Mouse (Mus musculus): ENCODE measurements around the gene Lpin2. TPM values are rescaled to one million over a fixed set of nuclear protein-coding genes. Genes with fewer than 3 reads are reported as not detected.

The Lpin2 gene
- polyA plus RNA-seq, 1 experiment from 2014 or later: 53.5 TPM

DNA sequence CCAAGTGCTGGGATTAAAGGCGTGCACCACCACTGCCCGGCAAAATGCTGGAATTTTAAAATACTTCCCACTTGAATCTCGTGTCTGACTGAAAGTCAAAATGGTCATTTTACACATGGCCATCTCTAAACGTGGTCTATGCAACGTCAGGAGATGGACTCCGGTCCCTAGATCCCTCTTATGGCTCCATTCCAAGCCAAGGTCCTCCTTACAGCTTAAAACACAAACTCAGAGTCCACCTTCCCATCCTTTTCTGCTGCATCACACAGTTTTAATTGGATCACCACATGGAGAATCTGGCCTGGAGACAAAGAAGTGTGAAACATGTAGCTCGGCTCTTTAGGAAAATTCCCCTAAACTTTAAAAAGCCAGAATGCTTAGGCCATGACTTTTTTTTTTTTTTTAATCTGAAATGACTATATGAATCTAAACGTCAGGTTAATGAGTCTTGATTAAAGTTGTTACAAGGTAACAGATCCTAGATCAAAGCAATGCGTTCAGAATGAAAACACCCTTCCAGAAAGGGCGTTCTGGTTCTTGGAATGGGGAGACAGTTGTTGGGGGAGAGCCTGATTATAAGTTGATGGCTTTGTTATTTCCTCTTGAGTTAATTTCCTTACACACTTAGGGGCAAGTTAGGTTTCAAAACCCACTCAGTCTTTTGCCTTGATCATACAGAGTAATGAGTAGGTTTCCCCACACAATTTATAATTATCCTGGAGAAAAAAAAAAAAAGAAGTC is 106.6 kb downstream of the Lpin2 start:
- Histone ChIP-seq H3K4me3 (ENCODE audit: low read depth, low read length) (no peak overlapping the region), H3K4me1 (replicated peaks; ENCODE audit: control insufficient read depth, insufficient read depth, low read length) (no peaks in the 10 kb centered on the region), H3K27ac (ENCODE audit: low read depth, low read length) (no peak overlapping the region), H3K9me3 (ENCODE audit: control insufficient read depth, low read length) (no peaks in the 10 kb centered on the region), H3K27me3 (ENCODE audit: control insufficient read depth, insufficient read depth, low read length) (no peaks in the 10 kb centered on the region), H3K9ac (ENCODE audit: low read length) (no peak overlapping the region), H3K4me2 (ENCODE audit: low read depth, low read length, severe bottlenecking) (no peak overlapping the region), H3K36me3 (ENCODE audit: control insufficient read depth, insufficient read depth, low read length) (no peaks in the 10 kb centered on the region)
- no peak for ATAC-seq (replicated peaks; ENCODE audit: low FRiP score)
- 90% methylated on average over 10 of the region's 10 CpGs for WGBS
- DNase-seq (ENCODE audit: low spot score): no peak

DNA sequence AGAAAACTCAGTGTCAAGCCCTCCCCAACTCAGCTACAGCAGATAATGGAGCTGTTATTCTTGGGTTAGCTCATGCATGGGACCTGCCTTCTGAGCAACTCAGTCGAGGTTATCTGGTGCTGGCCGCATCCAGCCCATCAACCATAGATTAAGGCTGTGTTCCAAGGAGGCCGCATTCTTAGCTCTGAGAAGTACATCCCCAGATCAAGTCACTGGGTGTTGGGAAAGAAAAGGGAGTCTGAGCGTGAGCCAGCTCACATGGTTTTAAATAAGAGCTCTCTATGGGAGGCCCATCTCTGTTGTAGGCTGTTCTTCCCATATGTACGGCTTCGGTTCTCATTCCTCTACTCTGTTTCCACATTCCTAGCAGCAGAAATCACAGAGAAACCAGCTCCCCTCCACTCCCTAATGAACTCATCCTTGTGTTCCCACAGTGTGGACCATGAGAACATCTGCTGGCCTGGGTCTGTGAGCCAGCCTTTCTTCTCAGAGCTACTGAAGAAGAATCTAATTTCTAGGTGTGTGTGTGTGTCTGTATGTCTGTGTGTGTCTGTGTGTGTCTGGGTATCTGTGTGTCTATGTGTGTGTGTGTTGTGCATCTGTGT is 107.3 kb downstream of the Lpin2 start:
- Histone ChIP-seq H3K36me3 (ENCODE audit: control insufficient read depth, insufficient read depth, low read length) (no peaks in the 10 kb centered on the region), H3K4me1 (replicated peaks; ENCODE audit: control insufficient read depth, insufficient read depth, low read length) (no peaks in the 10 kb centered on the region), H3K9me3 (ENCODE audit: control insufficient read depth, low read length) (no peaks in the 10 kb centered on the region), H3K4me2 (ENCODE audit: low read depth, low read length, severe bottlenecking) (no peak overlapping the region), H3K9ac (ENCODE audit: low read length) (no peak overlapping the region), H3K27me3 (ENCODE audit: control insufficient read depth, insufficient read depth, low read length) (no peaks in the 10 kb centered on the region), H3K27ac (ENCODE audit: low read depth, low read length) (no peak overlapping the region), H3K4me3 (ENCODE audit: low read depth, low read length) (no peak overlapping the region)
- ATAC-seq (replicated peaks; ENCODE audit: low FRiP score) (no peak), DNase-seq (ENCODE audit: low spot score) (no peak)
- 75% methylated on average over 6 of the region's 6 CpGs for WGBS

DNA sequence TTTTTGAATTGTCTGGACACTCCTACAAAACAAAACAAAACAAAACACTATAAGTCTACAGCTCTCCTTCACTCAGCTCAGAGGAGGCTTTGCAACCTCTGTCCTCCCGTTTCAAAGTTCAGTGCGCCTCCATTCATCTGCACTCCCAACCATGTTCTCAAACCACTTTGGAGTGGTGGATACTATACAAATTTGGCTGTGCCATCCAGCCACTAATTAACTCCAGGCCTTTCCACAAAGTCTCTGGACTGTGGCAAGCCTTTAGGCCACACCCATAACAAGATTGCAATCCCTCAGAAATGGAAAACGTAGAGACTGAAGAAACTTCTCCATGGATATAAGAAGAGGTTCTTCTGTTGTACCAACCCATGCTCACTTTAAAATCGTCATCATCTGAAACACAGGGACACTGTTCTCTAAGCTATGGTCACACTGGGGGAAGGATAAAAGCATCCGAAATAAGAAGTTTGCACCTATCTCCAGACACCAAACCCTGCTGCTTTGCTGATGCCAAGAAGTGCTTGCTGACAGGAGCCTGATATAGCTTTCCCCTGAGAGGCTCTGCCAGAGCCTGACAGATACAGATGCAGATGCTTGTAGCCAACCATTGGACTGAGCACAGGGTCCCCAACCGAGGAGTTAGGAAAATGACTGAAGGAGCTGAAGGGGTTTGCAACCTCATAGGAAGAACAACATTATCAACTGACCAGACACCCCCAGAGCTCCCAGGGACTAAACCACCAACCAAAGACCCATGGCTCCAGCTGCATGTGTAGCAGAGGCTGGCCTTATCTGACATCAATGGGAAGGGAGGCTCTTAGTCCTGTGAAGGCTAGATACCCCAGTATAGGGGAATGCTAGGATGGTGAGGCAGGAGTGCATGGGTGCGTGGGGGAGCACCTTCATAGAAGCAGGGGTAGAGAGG is 108.4 kb downstream of the Lpin2 start:
- Histone ChIP-seq H3K9ac (ENCODE audit: low read length) (no peak overlapping the region), H3K27me3 (ENCODE audit: control insufficient read depth, insufficient read depth, low read length) (no peaks in the 10 kb centered on the region), H3K4me3 (ENCODE audit: low read depth, low read length) (no peak overlapping the region), H3K36me3 (ENCODE audit: control insufficient read depth, insufficient read depth, low read length) (no peaks in the 10 kb centered on the region), H3K4me2 (ENCODE audit: low read depth, low read length, severe bottlenecking) (no peak overlapping the region), H3K9me3 (ENCODE audit: control insufficient read depth, low read length) (no peaks in the 10 kb centered on the region), H3K4me1 (replicated peaks; ENCODE audit: control insufficient read depth, insufficient read depth, low read length) (no peaks in the 10 kb centered on the region), H3K27ac (ENCODE audit: low read depth, low read length) (no peak overlapping the region)
- ATAC-seq (replicated peaks; ENCODE audit: low FRiP score): no peak
- WGBS: 82% methylated on average over 7 of the region's 7 CpGs
- no peak for DNase-seq (ENCODE audit: low spot score)

DNA sequence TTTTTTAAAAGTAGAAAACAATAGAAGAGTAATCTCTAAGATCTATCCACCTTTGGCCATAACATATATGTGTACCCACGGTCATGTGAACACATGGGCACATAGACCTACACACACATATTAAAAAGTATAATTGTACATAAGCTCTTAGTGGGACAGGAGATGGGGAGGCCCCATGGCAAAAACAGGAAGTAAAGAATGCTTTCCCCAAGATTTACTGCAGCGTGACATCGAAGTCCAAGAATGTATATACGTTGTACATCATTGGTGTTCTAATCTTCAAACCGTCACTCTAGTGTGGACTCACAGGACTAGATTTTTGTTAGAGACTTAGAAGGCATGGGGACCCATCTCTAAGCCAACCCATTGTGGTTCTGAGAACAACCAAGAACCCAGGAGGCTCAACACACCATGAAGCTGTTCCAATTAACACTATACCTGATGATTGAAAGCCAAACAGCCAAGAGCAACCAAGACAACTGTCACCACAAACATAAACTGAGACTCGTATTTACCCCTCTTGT is 109.6 kb downstream of the Lpin2 start:
- Histone ChIP-seq H3K27ac (ENCODE audit: low read depth, low read length) (no peak overlapping the region), H3K4me2 (ENCODE audit: low read depth, low read length, severe bottlenecking) (no peak overlapping the region), H3K4me1 (replicated peaks; ENCODE audit: control insufficient read depth, insufficient read depth, low read length) (no peaks in the 10 kb centered on the region), H3K4me3 (ENCODE audit: low read depth, low read length) (no peak overlapping the region), H3K9ac (ENCODE audit: low read length) (no peak overlapping the region), H3K27me3 (ENCODE audit: control insufficient read depth, insufficient read depth, low read length) (no peaks in the 10 kb centered on the region), H3K9me3 (ENCODE audit: control insufficient read depth, low read length) (no peaks in the 10 kb centered on the region), H3K36me3 (ENCODE audit: control insufficient read depth, insufficient read depth, low read length) (no peaks in the 10 kb centered on the region)
- WGBS: 92% methylated on average over 6 of the region's 6 CpGs
- DNase-seq (ENCODE audit: low spot score) (no peak), ATAC-seq (replicated peaks; ENCODE audit: low FRiP score) (no peak)

DNA sequence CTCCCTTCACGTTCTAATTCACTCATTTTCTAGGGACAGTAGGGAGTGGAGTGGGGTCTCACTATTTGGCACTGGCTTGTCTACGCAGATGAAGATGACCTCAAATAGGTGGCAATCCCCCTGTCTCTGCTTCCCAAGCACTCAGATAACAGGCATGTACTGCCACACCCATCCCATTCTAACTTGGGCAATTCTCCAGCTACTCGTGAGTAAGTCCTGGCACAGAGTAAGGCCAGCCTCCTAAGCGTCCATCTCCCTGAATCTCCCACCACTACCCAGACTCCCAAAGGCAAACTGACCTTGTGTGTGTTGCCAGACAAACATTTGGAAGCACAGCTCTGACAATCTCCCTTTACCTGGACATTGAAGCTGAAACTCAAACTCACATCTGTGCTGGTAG is 110.5 kb downstream of the Lpin2 start:
- no peaks in the 10 kb centered on the region for H3K36me3 ChIP-seq (ENCODE audit: control insufficient read depth, insufficient read depth, low read length)
- H3K27ac ChIP-seq (ENCODE audit: low read depth, low read length): no peak overlapping the region
- H3K4me3 ChIP-seq (ENCODE audit: low read depth, low read length): no peak overlapping the region
- no peaks in the 10 kb centered on the region for H3K4me1 ChIP-seq (replicated peaks; ENCODE audit: control insufficient read depth, insufficient read depth, low read length)
- no peaks in the 10 kb centered on the region for H3K27me3 ChIP-seq (ENCODE audit: control insufficient read depth, insufficient read depth, low read length)
- no peak for ATAC-seq (replicated peaks; ENCODE audit: low FRiP score)
- H3K9me3 ChIP-seq (ENCODE audit: control insufficient read depth, low read length): no peaks in the 10 kb centered on the region
- no peak overlapping the region for H3K9ac ChIP-seq (ENCODE audit: low read length)
- no peak for DNase-seq (ENCODE audit: low spot score)
- H3K4me2 ChIP-seq (ENCODE audit: low read depth, low read length, severe bottlenecking): no peak overlapping the region
- WGBS: 86% methylated on average over 4 of the region's 4 CpGs

DNA sequence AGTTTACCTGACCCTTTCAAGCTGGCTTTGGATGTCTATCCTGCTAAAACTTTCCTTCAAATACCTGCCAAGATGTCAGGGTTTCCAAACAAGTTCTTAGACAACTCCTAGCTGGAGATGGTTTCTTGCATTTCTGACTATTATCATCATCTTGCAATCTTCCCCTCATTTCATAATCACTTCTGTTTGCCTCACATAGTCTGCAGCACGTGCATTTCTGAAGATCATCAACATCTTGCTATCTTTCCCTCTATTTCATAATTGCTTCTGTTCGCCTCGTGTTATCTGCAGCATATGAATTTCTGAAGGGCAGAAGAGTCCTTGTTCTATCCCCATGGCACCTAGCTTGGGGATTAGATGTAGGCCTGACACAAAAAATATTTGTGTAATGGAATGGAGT is 112.2 kb downstream of the Lpin2 start:
- ATAC-seq (replicated peaks; ENCODE audit: low FRiP score): no peak

More for the DNA sequence above, 112.2 kb downstream of the Lpin2 start:
- Histone ChIP-seq H3K36me3 (ENCODE audit: control insufficient read depth, insufficient read depth, low read length) (no peaks in the 10 kb centered on the region), H3K9ac (ENCODE audit: low read length) (no peak overlapping the region), H3K27me3 (ENCODE audit: control insufficient read depth, insufficient read depth, low read length) (no peaks in the 10 kb centered on the region), H3K9me3 (ENCODE audit: control insufficient read depth, low read length) (no peaks in the 10 kb centered on the region), H3K27ac (ENCODE audit: low read depth, low read length) (no peak overlapping the region), H3K4me2 (ENCODE audit: low read depth, low read length, severe bottlenecking) (no peak overlapping the region), H3K4me1 (replicated peaks; ENCODE audit: control insufficient read depth, insufficient read depth, low read length) (no peaks in the 10 kb centered on the region), H3K4me3 (ENCODE audit: low read depth, low read length) (no peak overlapping the region)
- 89% methylated on average over 3 of the region's 3 CpGs for WGBS
- no peak for DNase-seq (ENCODE audit: low spot score)

Other genes with a start within 250 kb of the Lpin2 start
- gene Myom1, start 179.9 kb upstream of the Lpin2 start, polyA plus RNA-seq (2014; fragmentation: Nextera tagmentation; extraction: Ambion mirVana): 2.8 and 4.0 TPM in 2 replicates
- gene Myl12a, start 179.7 kb upstream of the Lpin2 start, polyA plus RNA-seq (2014; fragmentation: Nextera tagmentation; extraction: Ambion mirVana): 372 and 395 TPM in 2 replicates
- 10.3 and 11.7 TPM in 2 replicates for gene Emilin2, start 129.4 kb downstream of the Lpin2 start, polyA plus RNA-seq (2014; fragmentation: Nextera tagmentation; extraction: Ambion mirVana)